Mouse (Mus musculus): Measurements from ENCODE around the gene 4931440F15Rik. TPM values are rescaled to one million over a fixed set of nuclear protein-coding genes. Genes with fewer than 3 reads are reported as not detected.
"Not testable (repeated sequence)": the region's sequence is repeated elsewhere in the genome, so short reads cannot be mapped to it uniquely, and the experiment has no call there.

4931440F15Rik gene
- 1 to 10 TPM; 2.2 to 2.7 TPM for total RNA-seq (2021)
- long read RNA-seq, partial matches to known transcripts, result 0 of 1 reads
- long read RNA-seq, other reads (novel, unspliced or antisense), result 0 of 1 reads

GRCm38 (mm10) chr11:29825271-29825718 is at the start of gene 4931440F15Rik:
Gene 4931440F15Rik (minus strand): TSS chr11:29825668.
- not testable (repeated sequence) for DNase-seq (ENCODE audit: low spot score in 2 of 2)

GRCm38 (mm10) chr11:29874781-29875180 is 49.3 kb upstream of the 4931440F15Rik start:
- DNase-seq (ENCODE audit: low spot score in 2 of 2), result not testable (repeated sequence)

GRCm38 (mm10) chr11:29870174-29870573 is 44.7 kb upstream of the 4931440F15Rik start:
- no peak for DNase-seq (ENCODE audit: low spot score in 2 of 2)

- no peak for DNase-seq (ENCODE audit: low spot score in 2 of 2)
Observed at GRCm38 (mm10) chr11:29864269-29864668, 38.8 kb upstream of the 4931440F15Rik start.

- DNase-seq (ENCODE audit: low spot score in 2 of 2), result peak; percentile 19 to 61
Observed at GRCm38 (mm10) chr11:29861750-29862397, 36.4 kb upstream of the 4931440F15Rik start.

GRCm38 (mm10) chr11:29861040-29861439 is 35.6 kb upstream of the 4931440F15Rik start:
- no peak for DNase-seq (ENCODE audit: low spot score in 2 of 2)

GRCm38 (mm10) chr11:29840606-29841227 is 15.2 kb upstream of the 4931440F15Rik start:
- DNase-seq (ENCODE audit: low spot score in 2 of 2), result no peak

GRCm38 (mm10) chr11:29839781-29840180 is 14.3 kb upstream of the 4931440F15Rik start:
- no peak for DNase-seq (ENCODE audit: low spot score in 2 of 2)

GRCm38 (mm10) chr11:29837066-29837465 is 11.6 kb upstream of the 4931440F15Rik start:
- DNase-seq (ENCODE audit: low spot score in 2 of 2), result no peak

- peak in 1 of 2 experiments; percentile 51 for DNase-seq (ENCODE audit: low spot score in 2 of 2)
Observed at GRCm38 (mm10) chr11:29827729-29828128, 2.3 kb upstream of the 4931440F15Rik start.

GRCm38 (mm10) chr11:29826001-29826400 is 533 bp upstream of the 4931440F15Rik start:
- no peak for DNase-seq (ENCODE audit: low spot score in 2 of 2)

GRCm38 (mm10) chr11:29824474-29825270 is 796 bp downstream of the 4931440F15Rik start:
- DNase-seq (ENCODE audit: low spot score in 2 of 2), result not testable (repeated sequence)

- no peak for DNase-seq (ENCODE audit: low spot score in 2 of 2)
Observed at GRCm38 (mm10) chr11:29823141-29823540, 2.3 kb downstream of the 4931440F15Rik start.

- no peak for DNase-seq (ENCODE audit: low spot score in 2 of 2)
Observed at GRCm38 (mm10) chr11:29815670-29816069, 9.8 kb downstream of the 4931440F15Rik start.

GRCm38 (mm10) chr11:29815261-29815660 is 10.2 kb downstream of the 4931440F15Rik start:
- no peak for DNase-seq (ENCODE audit: low spot score in 2 of 2)

GRCm38 (mm10) chr11:29813267-29813666 is 12.2 kb downstream of the 4931440F15Rik start:
- DNase-seq (ENCODE audit: low spot score in 2 of 2), result no peak

- DNase-seq (ENCODE audit: low spot score in 2 of 2), result no peak
Observed at GRCm38 (mm10) chr11:29812475-29812874, 13.0 kb downstream of the 4931440F15Rik start.

- no peak for DNase-seq (ENCODE audit: low spot score in 2 of 2)
Observed at GRCm38 (mm10) chr11:29810324-29810723, 15.1 kb downstream of the 4931440F15Rik start.

- no peak for DNase-seq (ENCODE audit: low spot score in 2 of 2)
Observed at GRCm38 (mm10) chr11:29808981-29809589, 16.4 kb downstream of the 4931440F15Rik start.

GRCm38 (mm10) chr11:29808173-29808980 is 17.1 kb downstream of the 4931440F15Rik start:
- peak in 1 of 2 experiments; percentile 47 for DNase-seq (ENCODE audit: low spot score in 2 of 2)

Measured in layer of hippocampus, adult 18-20 months (tissue).